Mouse (Mus musculus): ENCODE measurements around the gene Agap2. TPM values are rescaled to one million over a fixed set of nuclear protein-coding genes. Genes with fewer than 3 reads are reported as not detected.
"Not testable (repeated sequence)": the region's sequence is repeated elsewhere in the genome, so short reads cannot be mapped to it uniquely, and the experiment has no call there.

Gene Agap2
- polyA plus RNA-seq, 1 experiment from 2014 or later, result 0.92 TPM

DNA sequence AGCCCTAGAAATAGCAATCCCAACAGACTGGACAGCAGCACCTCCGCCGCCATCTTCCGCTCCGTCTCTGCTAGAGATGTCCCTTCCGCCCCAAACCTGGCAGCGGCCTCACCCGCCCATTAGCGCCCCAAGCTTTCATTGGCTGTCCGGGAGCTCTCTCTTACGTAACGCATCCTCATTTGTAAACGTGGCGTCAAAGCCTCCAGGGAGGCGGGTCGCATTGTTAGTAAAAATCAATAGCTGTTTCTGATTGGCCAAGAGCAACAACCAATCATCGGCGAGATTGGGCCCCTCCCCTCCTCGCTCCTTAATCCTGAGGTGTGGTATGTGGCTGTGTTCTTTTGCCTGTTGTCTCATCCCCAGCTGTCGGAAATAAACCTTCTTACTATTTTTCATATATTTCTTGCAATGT lies 46.0 kb downstream of the Agap2 start, which contains the start of gene Os9:
Gene Os9 (minus strand): TSS at position 66 of the 412 bp plus-strand sequence.
- ATAC-seq, result peak; percentile 95
- H3K4me3 ChIP-seq, result peak within 1 kb of the TSS; percentile 93
- peak within 1 kb of the TSS; percentile 88 for H3K9ac ChIP-seq
- peak within 1 kb of the TSS; percentile 89 for H3K27ac ChIP-seq
- H3K9me3 ChIP-seq (replicated peaks), result no peaks in the 10 kb centered on the region
- peaks cover 38% of the 10 kb centered on the region for H3K36me3 ChIP-seq
- H3K4me2 ChIP-seq, result peak within 1 kb of the TSS; percentile 89
- H3K27me3 ChIP-seq (replicated peaks), result no peaks in the 10 kb centered on the region
- WGBS (ENCODE audit: insufficient replicate concordance), result 0% methylated on average over 19 of the region's 19 CpGs
- peaks cover 52% of the 10 kb centered on the region for H3K4me1 ChIP-seq

DNA sequence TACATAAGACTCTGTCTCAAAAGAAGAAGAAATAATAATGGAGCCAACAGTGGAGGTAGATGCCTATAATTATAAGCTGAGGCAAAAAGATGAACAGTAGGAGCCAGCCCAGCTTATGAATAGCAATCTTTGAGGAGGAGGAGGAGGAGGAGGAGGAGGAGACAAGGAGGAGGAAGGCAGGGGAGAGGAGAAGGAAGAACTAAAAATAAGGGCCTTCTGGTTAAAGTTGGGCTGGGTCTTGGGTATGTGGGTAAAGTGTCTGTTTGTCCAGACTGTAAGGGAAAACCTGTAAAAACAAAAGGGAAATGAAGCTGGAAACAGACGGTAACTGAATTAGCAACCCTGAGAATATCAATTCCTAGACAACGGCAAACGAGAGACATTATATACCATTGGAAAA lies 46.9 kb downstream of the Agap2 start:
- H3K4me1 ChIP-seq, result peaks cover 61% of the 10 kb centered on the region
- H3K36me3 ChIP-seq, result peaks cover 28% of the 10 kb centered on the region
- no peaks in the 10 kb centered on the region for H3K9me3 ChIP-seq (replicated peaks)
- no peak overlapping the region for H3K9ac ChIP-seq
- ATAC-seq, result no peak
- H3K27ac ChIP-seq, result peak overlapping the region; percentile 89
- peak overlapping the region; percentile 89 for H3K4me2 ChIP-seq
- WGBS (ENCODE audit: insufficient replicate concordance), result 77% methylated on average over 3 of the region's 3 CpGs
- no peaks in the 10 kb centered on the region for H3K27me3 ChIP-seq (replicated peaks)
- H3K4me3 ChIP-seq, result no peak overlapping the region

DNA sequence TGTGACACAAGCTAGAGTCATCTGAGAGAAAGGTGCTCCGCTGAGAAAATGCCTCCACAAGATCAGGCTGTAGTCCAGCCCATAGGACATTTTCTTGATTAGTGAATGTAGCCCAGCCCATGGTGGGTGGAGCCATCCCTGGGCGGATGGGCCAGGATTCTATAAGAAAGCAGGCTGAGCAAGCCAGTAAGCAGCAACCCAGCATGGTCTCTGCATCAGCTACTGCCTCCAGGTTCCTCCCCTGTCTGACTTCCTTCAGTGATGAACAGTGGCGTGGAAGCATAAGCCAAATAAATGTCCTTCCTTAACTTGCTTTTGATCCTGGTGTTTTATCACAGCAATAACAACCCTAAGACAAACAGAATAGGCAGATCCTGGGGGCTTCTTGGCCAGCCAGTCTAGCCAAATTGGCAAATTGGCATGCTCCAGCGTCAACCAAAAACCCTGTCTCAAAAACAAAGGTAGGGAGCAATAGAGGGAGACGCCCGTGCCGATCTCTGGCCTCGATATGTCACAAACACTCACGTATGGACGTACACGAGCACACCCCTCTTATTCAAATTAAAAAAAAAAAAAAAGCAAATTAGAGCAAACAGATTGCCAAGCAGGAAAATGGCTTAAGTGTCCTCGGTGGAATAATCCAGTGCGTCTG lies 47.8 kb downstream of the Agap2 start:
- 22% methylated on average over 13 of the region's 13 CpGs for WGBS (ENCODE audit: insufficient replicate concordance)
- Histone ChIP-seq H3K36me3 (peaks cover 19% of the 10 kb centered on the region), H3K9ac (peak overlapping the region; percentile 62), H3K27ac (peak overlapping the region; percentile 89), H3K4me2 (peak overlapping the region; percentile 89), H3K27me3 (replicated peaks) (no peaks in the 10 kb centered on the region), H3K4me1 (peaks cover 69% of the 10 kb centered on the region), H3K4me3 (peak overlapping the region; percentile 42), H3K9me3 (replicated peaks) (no peaks in the 10 kb centered on the region)
- peak; percentile 73 for ATAC-seq

DNA sequence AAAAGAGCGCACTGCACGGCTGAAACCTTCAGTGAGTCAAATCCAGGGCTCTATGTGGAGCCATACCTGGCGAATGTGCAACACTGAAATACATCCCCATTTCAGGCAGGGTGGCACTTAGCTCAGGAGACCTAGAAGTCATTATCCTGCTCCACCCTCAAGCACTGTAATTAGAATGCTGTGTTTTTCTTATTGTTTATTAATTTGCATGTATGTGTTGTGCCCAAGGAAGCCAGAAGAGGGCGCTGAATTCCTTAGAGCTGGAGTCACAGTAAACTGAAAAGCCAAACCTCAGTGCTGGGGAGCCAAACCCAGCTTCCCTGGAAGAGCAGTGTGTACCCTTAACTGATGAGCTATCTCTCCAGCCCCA lies 48.3 kb downstream of the Agap2 start:
- H3K4me2 ChIP-seq, result peak overlapping the region; percentile 89
- H3K4me3 ChIP-seq, result peak overlapping the region; percentile 42
- no peaks in the 10 kb centered on the region for H3K9me3 ChIP-seq (replicated peaks)
- peaks cover 74% of the 10 kb centered on the region for H3K4me1 ChIP-seq
- peak overlapping the region; percentile 62 for H3K9ac ChIP-seq
- ATAC-seq, result no peak
- peaks cover 14% of the 10 kb centered on the region for H3K36me3 ChIP-seq
- 20% methylated on average over 4 of the region's 4 CpGs for WGBS (ENCODE audit: insufficient replicate concordance)
- H3K27me3 ChIP-seq (replicated peaks), result no peaks in the 10 kb centered on the region
- peak overlapping the region; percentile 89 for H3K27ac ChIP-seq

DNA sequence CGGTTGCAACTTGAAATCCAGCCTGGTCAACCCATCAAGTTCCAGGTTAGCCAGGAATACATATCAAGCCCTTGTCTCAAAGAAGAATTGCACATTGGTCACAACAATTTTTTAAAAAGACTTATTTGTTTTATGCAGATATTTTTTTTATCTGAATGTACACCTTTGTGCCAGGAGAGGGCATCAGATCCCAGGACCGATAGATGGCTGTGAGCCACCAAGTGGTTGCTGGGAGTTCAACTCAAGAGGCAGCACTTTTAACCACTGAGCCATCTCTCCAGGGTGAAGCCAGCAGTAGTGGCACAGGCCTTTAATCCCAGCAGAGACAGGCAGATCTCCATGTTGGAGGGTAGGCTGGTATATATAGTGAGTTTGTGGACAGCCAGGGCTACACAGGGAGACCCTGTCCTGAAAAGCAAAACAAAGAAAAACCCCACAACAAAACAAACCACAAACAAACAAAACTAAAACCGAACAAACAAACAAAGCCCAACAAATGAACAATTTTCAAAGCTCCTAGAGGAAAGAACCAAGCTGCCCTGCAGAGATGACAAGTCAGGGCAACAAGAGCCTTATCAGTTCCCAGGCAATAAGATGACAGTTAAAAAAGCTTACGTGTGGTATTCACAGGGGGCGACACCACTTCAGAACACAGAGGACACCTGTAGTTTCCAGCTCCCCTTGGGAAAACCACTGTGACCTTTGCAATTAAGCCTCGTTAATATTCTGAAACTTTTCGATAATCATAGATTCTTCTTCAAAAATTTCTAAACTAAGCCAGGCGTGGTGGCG lies 50.3 kb downstream of the Agap2 start:
- H3K9ac ChIP-seq, result no peak overlapping the region
- H3K4me3 ChIP-seq, result no peak overlapping the region
- 42% methylated on average over 9 of the region's 9 CpGs for WGBS (ENCODE audit: insufficient replicate concordance)
- peak overlapping the region; percentile 80 for H3K27ac ChIP-seq
- no peak overlapping the region for H3K4me2 ChIP-seq
- no peaks in the 10 kb centered on the region for H3K27me3 ChIP-seq (replicated peaks)
- no peaks in the 10 kb centered on the region for H3K9me3 ChIP-seq (replicated peaks)
- no peak for ATAC-seq
- peaks cover 67% of the 10 kb centered on the region for H3K4me1 ChIP-seq
- H3K36me3 ChIP-seq, result no peaks in the 10 kb centered on the region

DNA sequence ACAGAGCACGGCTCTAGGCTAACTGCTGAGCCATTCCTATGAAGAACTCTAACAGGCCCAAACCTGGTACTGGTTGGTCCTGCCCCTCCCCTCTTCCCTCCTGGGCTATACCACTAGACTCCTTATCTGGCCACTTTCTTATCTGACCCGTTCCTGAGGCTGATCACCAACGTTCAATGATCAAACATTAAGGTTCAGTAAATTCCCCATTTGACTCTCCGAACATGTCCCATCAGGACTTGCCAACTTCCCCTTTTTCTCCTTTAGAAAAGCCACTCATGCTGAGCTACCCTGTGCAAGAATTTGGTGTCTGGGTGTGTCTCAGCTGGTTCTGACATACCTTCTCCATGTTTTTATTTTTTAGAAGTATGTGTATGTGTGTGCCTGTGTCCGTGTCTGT lies 51.5 kb downstream of the Agap2 start:
- no peak overlapping the region for H3K4me3 ChIP-seq
- H3K36me3 ChIP-seq, result no peaks in the 10 kb centered on the region
- no peaks in the 10 kb centered on the region for H3K27me3 ChIP-seq (replicated peaks)
- peak overlapping the region; percentile 80 for H3K27ac ChIP-seq
- H3K9me3 ChIP-seq (replicated peaks), result no peaks in the 10 kb centered on the region
- H3K9ac ChIP-seq, result no peak overlapping the region
- H3K4me2 ChIP-seq, result peak overlapping the region; percentile 16
- WGBS (ENCODE audit: insufficient replicate concordance), result 28% methylated on average over 5 of the region's 5 CpGs
- H3K4me1 ChIP-seq, result peaks cover 63% of the 10 kb centered on the region
- ATAC-seq, result peak; percentile 38

DNA sequence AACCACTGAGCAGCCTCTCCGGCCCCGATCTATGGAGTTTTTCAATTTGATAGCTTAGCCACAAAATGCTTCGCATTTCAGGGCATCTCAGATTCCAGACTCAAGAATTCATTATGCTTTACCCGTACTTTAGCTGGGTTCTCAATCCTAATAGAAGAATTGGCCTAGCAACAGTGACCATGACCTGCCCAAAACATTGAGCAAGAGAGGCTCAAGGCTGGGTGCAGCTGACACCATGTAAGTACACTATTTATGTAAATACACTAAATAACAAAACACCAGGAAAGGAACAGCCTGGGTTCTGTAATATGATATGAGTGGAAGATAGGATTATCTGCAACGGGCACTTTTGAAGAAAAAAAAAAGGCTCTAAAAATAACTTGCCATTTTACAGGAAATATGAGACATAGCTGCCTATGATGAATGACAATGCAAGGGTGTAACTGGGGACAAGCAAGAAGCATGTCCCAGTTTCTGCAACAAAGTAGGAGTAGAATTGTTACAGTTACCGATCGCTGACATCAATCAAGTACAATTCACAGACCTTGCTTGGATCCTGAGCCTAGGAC lies 52.7 kb downstream of the Agap2 start:
- H3K27me3 ChIP-seq (replicated peaks), result no peaks in the 10 kb centered on the region
- H3K9ac ChIP-seq, result no peak overlapping the region
- H3K4me1 ChIP-seq, result peaks cover 51% of the 10 kb centered on the region
- H3K4me2 ChIP-seq, result no peak overlapping the region
- WGBS (ENCODE audit: insufficient replicate concordance), result 65% methylated on average over 7 of the region's 7 CpGs
- no peaks in the 10 kb centered on the region for H3K9me3 ChIP-seq (replicated peaks)
- peak overlapping the region; percentile 34 for H3K27ac ChIP-seq
- no peaks in the 10 kb centered on the region for H3K36me3 ChIP-seq
- H3K4me3 ChIP-seq, result no peak overlapping the region
- no peak for ATAC-seq

DNA sequence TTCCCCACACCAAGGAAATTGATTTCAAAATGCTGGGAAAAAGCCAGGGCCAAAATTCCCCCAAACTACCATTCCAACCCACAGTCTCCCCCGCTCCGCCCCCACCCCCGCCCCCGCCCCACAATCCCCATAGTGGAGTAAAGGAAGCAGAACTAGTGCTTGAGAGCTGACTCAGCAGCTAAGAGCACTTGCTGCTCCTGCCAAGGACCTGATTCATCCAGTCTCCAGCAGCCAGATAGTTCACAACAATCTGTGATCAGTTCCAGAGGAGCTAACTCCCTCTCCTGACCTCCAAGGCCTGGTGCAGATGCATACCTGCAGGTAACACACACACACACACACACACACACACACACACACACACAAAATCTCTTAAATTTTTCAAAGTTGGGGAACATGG lies 54.3 kb downstream of the Agap2 start:
- Histone ChIP-seq H3K9me3 (replicated peaks) (no peaks in the 10 kb centered on the region), H3K36me3 (no peaks in the 10 kb centered on the region), H3K4me3 (no peak overlapping the region), H3K27ac (no peak overlapping the region), H3K27me3 (replicated peaks) (no peaks in the 10 kb centered on the region), H3K9ac (no peak overlapping the region), H3K4me1 (peaks cover 39% of the 10 kb centered on the region), H3K4me2 (no peak overlapping the region)
- ATAC-seq, result no peak
- WGBS (ENCODE audit: insufficient replicate concordance), result 60% methylated on average over 4 of the region's 4 CpGs

DNA sequence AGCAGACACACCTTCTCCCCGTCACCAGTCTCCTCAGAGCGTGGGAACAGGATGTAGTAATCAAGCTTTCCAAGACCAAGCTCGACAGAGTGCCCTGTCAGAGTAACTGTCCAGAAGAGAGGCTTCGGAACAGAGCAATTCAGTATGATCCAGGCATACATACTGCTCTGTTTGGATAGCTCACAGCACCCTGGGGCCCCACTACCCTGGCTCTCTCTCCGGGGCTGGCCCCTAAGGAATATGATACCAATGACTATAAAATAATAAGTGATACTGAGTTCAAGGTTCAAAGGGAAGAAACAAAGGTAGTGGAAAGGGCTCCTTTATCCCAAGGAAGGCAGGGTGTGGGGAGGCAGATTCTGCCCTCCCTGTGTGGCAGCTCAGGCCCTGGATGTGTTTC lies 57.4 kb downstream of the Agap2 start:
- no peak for ATAC-seq
- Histone ChIP-seq H3K9ac (no peak overlapping the region), H3K27me3 (replicated peaks) (no peaks in the 10 kb centered on the region), H3K36me3 (no peaks in the 10 kb centered on the region), H3K9me3 (replicated peaks) (no peaks in the 10 kb centered on the region), H3K4me2 (no peak overlapping the region), H3K4me3 (no peak overlapping the region), H3K4me1 (peaks cover 39% of the 10 kb centered on the region), H3K27ac (no peak overlapping the region)
- 63% methylated on average over 5 of the region's 5 CpGs for WGBS (ENCODE audit: insufficient replicate concordance)

DNA sequence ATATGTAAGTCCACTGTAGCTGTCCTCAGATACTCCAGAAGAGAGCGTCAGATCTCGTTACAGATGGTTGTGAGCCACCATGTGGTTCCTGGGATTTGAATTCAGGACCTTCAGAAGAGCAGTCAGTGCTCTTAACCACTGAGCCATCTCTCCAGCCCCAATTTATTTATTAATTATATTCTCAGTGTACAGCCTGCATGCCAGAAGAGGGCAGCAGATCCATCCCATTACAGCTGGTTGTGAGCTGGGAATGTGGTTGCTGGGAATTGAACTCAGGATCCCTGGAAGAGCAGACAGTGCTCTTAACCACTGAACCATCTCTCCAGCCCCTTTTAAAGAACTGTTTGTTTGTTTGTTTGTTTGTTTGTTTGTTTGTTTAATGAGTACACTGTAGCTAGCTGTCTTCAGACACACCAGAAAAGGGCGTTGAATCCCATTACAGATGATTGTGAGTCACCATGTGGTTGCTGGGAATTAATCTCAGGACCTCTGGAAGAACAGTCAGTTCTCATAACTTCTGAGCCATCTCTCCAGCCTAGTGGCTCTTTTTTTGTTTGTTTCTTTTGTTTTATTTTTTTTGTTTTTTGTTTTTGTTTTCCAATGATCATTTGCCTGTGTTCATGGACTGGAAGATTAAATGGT lies 59.4 kb downstream of the Agap2 start:
- H3K27ac ChIP-seq, result peak overlapping the region; percentile 83; the same call in 1 of the 2 replicates
- H3K27me3 ChIP-seq (replicated peaks); H3K9ac ChIP-seq; H3K4me3 ChIP-seq; H3K36me3 ChIP-seq; H3K4me2 ChIP-seq; ATAC-seq; H3K9me3 ChIP-seq (replicated peaks): not testable (repeated sequence)
- WGBS (ENCODE audit: insufficient replicate concordance), result 73% methylated on average over 3 of the region's 3 CpGs
- H3K4me1 ChIP-seq, result peaks cover 48% of the 10 kb centered on the region

DNA sequence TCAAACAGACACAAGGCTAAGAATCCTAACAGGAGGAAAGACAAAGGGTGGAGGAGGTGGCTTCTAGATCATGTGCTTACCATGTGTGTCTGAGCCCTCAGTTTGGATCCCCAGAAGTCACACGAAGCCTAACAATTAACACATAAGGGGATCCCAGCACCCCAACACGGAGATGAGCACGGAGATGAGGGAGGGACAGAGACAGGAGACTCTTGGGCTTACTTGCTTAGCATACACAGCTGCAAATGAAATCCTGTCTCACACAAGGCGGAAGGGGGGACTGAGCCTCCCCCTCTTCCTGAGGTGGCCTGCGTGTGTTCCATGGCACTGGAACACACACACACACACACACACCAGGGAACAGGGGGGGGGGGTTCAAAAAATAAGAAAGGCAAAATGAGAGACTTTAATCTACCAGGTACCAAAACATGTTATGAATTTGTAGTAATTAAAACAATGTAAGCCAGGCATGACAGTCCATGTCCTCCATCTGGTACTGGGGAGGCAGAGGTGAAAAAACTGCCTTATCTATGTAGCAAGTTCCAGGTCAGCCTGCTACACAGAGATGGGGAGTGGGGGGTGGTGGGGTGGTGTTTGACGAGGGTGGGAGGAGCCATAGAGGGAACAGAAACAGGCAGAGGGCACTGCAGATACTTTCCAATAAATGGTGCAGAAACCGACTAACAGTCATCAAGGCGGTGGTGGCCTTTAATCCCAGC lies 60.2 kb downstream of the Agap2 start:
- H3K36me3 ChIP-seq, result no peaks in the 10 kb centered on the region
- peak overlapping the region; percentile 83 for H3K27ac ChIP-seq
- peak; percentile 90 for ATAC-seq
- no peaks in the 10 kb centered on the region for H3K27me3 ChIP-seq (replicated peaks)
- peak overlapping the region; percentile 48 for H3K4me2 ChIP-seq
- peak overlapping the region; percentile 52; the same call in 1 of the 2 replicates for H3K9ac ChIP-seq
- WGBS (ENCODE audit: insufficient replicate concordance), result 26% methylated on average over 8 of the region's 8 CpGs
- 0 out of 2 replicates have a peak, but pooled peaks cover 3% of the 10 kb centered on the region for H3K9me3 ChIP-seq (replicated peaks)
- H3K4me1 ChIP-seq, result peaks cover 48% of the 10 kb centered on the region
- no peak overlapping the region for H3K4me3 ChIP-seq

Measured in liver, embryonic 12.5 days (tissue).